Mouse (Mus musculus): ENCODE results near the gene Kirrel3.

Kirrel3 gene

DNA sequence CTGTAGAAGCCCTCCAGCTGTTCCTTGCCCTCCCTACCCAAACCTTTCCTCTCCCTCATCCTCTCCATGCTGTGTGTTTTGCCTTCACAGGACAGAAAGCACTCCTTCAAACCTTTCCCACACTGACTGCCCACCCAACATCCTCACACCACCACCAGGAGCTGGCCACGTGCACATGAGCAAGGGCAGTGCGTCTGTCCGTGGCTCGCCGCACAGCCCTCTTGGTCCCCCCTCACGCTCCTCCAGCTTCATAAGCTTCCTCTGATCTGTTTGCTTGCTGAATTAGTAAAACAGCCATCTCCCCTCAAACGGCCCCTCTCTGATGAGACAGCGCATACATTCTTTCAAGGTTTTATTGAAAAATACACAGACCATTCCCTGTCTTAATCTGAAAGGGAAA lies 492.0 kb downstream of the Kirrel3 start:
- DNase-seq (ENCODE audit: low read depth, low spot score): no peak

- DNase-seq (ENCODE audit: low read depth, low spot score): no peak
Measured at GRCm38 (mm10) chr9:34978229-34978628, 492.5 kb downstream of the Kirrel3 start.

- no peak for DNase-seq (ENCODE audit: low read depth, low spot score)
Measured at GRCm38 (mm10) chr9:34980516-34981265, 495.0 kb downstream of the Kirrel3 start.

DNA sequence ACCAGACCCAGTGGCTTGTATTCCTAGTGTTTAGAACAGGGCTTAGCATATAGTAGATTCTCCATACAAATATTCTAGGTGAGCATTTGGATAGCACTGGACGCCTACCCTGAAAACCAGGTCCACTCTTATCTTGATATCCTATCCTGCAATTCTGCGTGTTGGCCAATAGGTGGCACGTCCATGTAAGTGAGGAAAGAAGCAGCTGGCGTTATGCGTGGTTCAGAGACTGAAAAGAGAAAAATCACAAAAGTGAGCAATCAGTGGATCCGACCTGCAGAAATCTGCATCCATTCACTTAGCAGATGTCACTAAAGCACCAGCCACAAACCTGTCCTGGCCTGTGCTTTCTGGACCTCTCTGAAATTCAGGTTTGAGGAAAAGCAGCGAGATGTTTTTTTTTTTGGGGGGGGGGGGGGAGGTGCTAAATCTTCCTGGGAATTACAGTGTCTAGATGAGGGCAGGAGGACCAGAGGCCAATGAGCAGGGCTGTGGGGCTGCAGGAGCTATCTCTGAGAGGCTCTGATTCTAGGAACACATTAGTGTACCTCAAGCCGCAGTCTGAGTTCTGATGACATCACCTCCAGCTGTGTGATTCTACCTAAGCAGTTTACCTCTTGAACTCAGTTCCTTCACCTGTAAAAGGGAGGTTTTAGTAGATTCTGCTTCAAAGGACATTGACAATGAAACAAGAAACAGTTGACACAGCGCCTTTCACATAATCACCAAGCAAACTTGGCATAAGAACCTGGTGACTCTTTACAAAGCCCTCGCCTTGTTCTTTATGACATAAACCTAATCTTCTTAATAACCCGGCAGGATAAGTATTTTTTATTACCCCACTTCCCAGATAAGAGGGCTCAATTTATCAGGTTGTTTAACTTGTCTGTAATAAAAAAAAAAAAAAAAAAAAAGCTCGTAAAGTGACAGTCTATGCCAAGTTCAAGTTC lies 498.1 kb downstream of the Kirrel3 start:
- peak; percentile 72 for DNase-seq (ENCODE audit: low read depth, low spot score)

GRCm38 (mm10) chr9:34986156-34986555 lies 500.5 kb downstream of the Kirrel3 start:
- no peak for DNase-seq (ENCODE audit: low read depth, low spot score)

- no peak for DNase-seq (ENCODE audit: low read depth, low spot score)
Measured at GRCm38 (mm10) chr9:34987422-34988148, 501.9 kb downstream of the Kirrel3 start.

DNA sequence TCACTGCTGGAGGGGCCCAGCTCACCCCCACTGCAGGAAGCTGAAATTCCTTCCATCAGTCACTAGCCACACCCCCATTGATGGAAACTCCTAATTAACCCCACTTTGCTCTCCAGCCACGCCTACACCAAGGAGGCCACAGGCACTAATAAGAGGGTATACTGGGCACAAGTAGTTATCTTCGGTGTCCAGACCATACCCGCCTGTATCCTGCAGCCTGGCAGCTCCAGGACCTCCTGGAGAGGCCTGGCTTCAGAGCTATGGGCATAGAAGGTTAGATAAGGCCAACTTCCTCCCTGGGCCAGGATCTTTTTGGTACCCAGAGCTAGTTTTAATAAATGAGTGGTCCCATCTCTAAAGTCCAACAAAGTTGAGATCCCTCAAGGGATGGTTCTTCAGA lies 503.0 kb downstream of the Kirrel3 start:
- no peak for DNase-seq (ENCODE audit: low read depth, low spot score)

DNA sequence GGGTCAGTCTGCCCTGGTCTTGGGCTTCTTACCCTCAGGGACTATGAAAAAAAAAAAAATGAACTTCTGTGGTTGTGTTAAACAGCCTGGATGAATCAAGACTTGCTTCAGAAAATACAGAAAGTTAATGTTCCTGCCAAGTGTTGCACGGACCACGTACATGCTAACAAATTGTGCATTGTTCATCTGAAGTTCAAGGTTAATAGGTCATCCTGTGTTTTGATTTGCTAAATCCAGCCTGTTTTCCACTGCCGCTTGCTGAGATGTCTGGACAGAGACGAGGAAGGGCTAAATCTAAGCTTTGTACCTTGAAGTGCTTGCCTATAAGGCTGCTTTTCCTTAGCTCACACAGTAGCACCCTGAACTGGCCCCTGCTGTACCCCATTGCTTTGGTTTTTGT lies 506.5 kb downstream of the Kirrel3 start:
- no peak for DNase-seq (ENCODE audit: low read depth, low spot score)

GRCm38 (mm10) chr9:34993467-34994211 lies 507.9 kb downstream of the Kirrel3 start:
- DNase-seq (ENCODE audit: low read depth, low spot score): no peak

DNA sequence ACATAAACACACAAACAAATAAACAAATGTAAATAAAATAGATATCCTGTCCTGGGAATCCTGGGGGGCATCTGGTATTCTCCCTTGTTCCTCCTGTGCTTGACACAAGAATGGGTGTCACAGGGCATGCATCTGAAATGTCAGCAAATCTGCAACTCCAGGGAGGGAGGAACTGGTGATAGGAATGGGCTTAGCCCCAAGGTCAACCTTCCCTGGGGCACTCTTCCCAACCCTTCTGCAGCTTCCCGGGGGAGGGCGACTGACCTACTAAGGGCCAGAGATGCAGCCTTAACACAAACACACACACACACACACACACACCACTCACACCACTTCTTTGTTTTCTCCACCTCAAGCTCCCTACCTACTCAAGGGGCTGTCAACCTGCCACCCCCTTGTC lies 509.4 kb downstream of the Kirrel3 start:
- DNase-seq (ENCODE audit: low read depth, low spot score): no peak

- DNase-seq (ENCODE audit: low read depth, low spot score): peak; percentile 33
Measured at GRCm38 (mm10) chr9:34995660-34996378, 510.1 kb downstream of the Kirrel3 start.

DNA sequence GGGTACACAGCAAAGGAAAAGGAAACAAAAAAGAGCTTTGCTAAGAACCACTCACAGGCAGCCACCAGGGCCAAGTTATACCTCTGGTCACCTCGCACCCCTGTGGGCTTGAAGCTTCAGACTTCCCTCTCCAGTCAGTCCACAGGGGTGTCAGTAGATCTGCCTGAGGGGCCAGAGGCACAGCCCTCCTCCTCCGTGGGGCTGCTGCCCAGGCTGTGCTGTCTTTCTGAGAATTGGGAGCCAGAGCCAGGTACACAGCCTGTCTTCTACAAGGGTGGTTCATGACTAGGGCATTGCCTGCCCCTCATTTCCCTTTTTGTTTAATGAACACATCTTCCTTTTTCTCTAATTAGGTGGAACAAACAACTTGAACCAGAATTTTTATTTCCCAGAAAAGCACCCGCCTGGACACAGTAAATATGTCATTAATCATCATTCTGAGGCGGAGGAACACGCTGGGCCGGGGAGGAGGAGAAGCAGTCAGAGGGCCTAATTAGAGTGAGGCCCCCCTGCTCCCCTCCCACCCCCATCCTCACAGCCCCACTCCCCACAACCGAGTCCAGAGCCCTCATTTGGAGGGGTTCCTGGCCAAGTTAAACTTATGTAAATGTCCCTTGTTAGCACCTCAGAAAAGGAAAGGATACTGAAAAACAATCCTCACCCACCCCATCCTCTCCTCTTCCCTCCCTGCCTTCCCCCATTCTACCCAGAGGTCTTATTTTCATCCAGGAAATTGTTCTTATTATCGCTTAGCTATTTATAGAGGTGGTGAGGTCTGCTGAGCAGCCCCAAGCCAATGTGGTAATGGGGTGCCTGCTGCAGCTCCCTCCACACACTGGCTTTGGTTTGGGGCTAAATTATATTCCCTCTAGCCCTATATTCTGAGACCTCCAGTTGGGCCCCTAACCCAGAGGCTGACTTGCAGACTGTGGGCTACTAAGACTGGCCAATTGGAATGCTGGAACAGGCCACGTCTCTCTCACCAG lies 512.5 kb downstream of the Kirrel3 start:
- no peak for DNase-seq (ENCODE audit: low read depth, low spot score)

- DNase-seq (ENCODE audit: low read depth, low spot score): no peak
Measured at GRCm38 (mm10) chr9:35004113-35004512, 518.4 kb downstream of the Kirrel3 start.

- no peak for DNase-seq (ENCODE audit: low read depth, low spot score)
Measured at GRCm38 (mm10) chr9:35007697-35008341, 522.1 kb downstream of the Kirrel3 start.

- peak; percentile 61 for DNase-seq (ENCODE audit: low read depth, low spot score)
Measured at GRCm38 (mm10) chr9:35016762-35017161, 531.1 kb downstream of the Kirrel3 start.

- DNase-seq (ENCODE audit: low read depth, low spot score): no peak
Measured at GRCm38 (mm10) chr9:35017563-35017962, 531.9 kb downstream of the Kirrel3 start.

DNA sequence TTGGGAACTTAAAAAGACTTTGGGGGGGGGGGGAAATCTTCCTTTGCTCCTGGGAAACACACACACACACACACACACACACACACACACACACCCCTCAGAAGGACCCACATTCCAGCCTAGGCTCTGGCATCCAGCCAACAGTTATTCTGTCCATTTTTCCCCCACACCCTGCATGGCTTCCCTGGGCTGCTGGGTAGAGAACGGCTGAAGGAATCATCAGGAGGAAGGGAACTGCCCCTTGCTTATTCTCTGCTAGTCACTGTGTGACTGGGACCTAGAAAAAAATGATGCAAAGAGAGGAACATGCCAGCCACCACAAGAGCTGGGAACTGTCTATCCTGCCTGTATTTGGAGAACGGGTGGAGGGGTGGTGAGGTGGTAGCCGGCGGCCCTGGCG lies 532.4 kb downstream of the Kirrel3 start:
- DNase-seq (ENCODE audit: low read depth, low spot score): no peak

DNA sequence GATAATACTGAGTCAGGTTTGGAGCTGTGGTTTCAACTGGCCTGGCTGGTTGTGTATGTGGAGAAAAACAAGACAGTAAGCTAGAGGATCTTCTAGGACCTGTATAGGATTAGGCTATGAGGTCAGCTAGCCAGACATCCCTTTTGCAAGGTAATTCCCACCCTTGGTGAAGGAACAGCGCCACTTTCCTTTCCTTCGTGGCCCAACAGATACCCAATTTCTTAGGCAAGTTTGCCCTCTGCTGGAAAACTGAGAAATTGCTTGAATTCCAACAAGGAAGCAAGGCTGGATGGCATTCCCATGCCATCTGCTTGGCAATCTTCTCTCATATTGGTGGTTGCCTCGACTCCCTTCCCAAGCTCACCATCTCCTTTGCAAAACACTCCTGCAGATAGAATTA lies 533.7 kb downstream of the Kirrel3 start:
- peak; percentile 14 for DNase-seq (ENCODE audit: low read depth, low spot score)
